Mouse (Mus musculus): ENCODE results near the gene Nr1i3.

Nr1i3 gene

DNA sequence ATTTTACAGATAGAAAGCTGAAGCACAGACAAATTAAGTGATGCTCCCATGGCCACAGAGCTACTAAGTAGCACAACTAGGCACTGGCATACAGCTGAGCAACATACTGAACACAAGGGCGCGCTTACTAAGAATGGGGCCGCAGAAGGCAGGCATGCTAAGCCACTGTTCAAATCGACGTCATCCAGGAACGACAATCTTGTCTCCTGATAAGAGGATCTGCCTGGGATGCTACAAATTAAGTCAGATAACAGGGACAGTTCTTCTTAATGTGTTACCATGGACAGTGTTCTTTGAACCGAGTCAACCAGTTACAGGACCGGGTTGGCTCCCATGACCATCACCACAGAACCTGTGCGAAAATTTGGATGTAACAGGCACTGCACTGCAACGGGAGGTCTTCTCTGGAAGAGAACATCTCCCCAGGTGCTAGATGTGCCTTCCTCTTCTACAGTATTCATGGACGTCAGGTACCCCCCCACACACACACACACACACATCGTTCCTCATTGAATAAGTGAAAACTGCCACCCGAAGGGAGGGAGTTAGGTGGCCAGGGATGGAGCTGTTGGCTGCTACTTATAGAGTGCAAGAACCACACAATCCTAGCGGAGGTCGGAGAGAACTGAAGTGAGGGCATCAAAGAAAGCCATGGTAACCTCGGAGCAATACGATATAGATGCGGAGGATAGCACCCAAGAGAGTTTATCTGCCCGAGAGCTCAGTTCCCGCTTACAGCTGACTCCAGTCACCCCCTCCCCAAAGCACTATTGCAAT lies 18.5 kb upstream of the Nr1i3 start:
- no peak for DNase-seq (ENCODE audit: extremely low read depth, low read depth, low spot score)

- DNase-seq (ENCODE audit: extremely low read depth, low read depth, low spot score) = no peak
These were observed 17.8 kb upstream of the Nr1i3 start, which contains the start of gene Pcp4l1 for GRCm38 (mm10) chr1:171195887-171196397. Gene Pcp4l1, minus strand, starts transcription at chr1:171196268.

DNA sequence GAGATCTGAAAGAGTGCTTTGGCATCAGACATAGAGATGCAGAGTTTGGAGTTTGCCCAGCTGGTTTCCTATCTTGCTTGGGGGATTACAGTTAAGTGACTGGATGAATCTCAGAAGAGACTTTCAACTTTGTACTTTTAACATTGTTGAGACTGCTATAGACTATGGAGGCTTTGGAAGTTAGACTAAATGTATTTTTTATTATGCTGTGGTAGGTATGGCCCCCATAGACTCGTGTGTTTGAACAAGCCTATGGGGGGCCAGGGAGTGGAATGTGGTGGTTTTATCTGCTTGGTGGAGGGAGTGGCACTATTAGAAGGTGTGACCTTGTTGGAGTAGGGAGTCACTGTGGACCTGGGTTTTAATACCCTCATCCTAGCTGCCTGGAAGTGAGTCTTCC lies 14.2 kb upstream of the Nr1i3 start:
- no peak for DNase-seq (ENCODE audit: extremely low read depth, low read depth, low spot score)

- no peak for DNase-seq (ENCODE audit: extremely low read depth, low read depth, low spot score)
These were observed 13.0 kb upstream of the Nr1i3 start for GRCm38 (mm10) chr1:171200769-171201168.

GRCm38 (mm10) chr1:171203471-171204248 lies 10.1 kb upstream of the Nr1i3 start:
- DNase-seq (ENCODE audit: extremely low read depth, low read depth, low spot score) = no peak

DNA sequence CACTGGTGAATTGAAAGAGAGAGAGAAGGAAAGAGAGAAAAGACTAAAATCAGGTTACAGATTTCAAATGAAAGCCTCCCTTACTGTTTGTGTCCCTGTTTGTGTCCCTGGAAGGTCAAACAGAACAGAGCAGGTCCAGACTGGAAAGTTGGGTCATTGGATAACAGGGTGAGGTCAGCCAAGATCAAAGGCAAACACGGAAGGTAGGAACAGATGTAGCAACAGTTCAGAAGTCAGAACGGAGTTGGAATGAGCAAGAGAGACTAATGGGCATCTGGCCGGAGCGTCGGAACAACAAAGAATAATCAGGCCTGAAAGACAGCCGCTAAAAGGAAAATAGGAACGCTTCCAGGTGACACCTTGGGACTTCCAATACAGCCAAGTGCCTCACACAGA lies 9.5 kb upstream of the Nr1i3 start:
- no peak for DNase-seq (ENCODE audit: extremely low read depth, low read depth, low spot score)

- DNase-seq (ENCODE audit: extremely low read depth, low read depth, low spot score) = no peak
These were observed 7.9 kb upstream of the Nr1i3 start for GRCm38 (mm10) chr1:171205704-171206493.

DNA sequence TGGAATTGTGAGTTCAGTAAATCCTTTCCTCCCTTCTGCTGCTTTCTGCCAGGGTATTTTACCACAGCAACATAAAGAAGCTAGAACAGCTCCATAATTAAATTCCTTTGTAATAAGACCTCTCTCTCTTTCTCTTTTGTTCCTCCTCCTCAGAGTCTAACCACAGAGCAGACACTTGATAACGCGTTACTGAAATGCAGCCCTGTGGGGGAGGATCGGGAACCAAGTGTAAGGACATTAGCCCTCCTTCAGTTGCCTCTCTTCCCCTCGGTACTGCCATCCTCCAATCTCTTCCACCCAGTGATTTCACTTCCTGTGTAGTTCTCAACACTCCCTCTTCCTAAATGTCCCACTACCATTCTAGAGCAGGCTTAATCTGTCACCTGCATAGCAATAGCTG lies 4.4 kb upstream of the Nr1i3 start:
- DNase-seq (ENCODE audit: extremely low read depth, low read depth, low spot score) = no peak

- no peak for DNase-seq (ENCODE audit: extremely low read depth, low read depth, low spot score)
These were observed 916 bp upstream of the Nr1i3 start for GRCm38 (mm10) chr1:171212854-171213253.

- no peak for DNase-seq (ENCODE audit: extremely low read depth, low read depth, low spot score)
These were observed 2.6 kb downstream of the Nr1i3 start for GRCm38 (mm10) chr1:171216241-171216955.

DNA sequence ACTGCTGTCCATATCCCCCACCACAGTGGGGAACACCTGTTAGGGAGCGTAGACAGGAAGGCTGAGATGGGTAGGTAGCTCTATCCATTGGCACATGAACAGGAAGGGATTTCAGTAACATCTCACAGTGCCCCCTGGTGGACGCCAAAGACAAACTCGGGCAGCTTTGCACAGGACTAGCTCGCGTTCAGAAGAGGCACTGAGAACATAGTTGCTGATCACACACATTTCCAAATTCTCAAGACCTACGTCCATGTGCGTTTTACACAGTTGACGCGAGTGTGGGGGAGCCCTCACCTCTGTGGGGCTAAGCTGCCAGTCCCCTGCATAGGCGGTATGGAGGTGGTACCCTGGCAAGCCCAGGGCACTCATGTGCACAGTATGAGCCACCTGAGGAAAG lies 7.1 kb downstream of the Nr1i3 start:
- DNase-seq (ENCODE audit: extremely low read depth, low read depth, low spot score) = no peak

- no peak for DNase-seq (ENCODE audit: extremely low read depth, low read depth, low spot score)
These were observed 7.8 kb downstream of the Nr1i3 start for GRCm38 (mm10) chr1:171221281-171222193.

GRCm38 (mm10) chr1:171222238-171223155 lies 8.7 kb downstream of the Nr1i3 start, which contains the start of gene Tomm40l:
Gene Tomm40l, minus strand, starts transcription at chr1:171222514.
- peak; percentile 99 for DNase-seq (ENCODE audit: extremely low read depth, low read depth, low spot score)

DNA sequence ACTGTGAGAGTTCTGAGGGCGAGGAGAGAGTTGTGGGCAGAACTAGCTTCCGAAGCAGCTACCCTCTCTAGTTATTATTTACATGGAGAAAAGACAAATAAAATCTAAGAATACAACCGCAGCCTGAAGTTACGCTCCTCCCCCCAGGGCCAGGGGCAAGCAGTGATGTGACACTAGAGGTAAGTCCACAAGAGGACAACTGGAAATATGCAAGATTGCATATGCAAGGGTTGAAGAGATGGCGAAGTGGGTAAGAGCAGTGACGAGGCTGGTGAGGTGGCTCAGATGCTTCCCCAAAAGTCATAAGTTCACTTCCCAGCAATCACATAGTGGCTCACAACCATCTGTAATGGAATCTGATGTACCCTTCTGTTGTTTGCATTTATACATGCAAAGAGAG lies 9.4 kb downstream of the Nr1i3 start:
- DNase-seq (ENCODE audit: extremely low read depth, low read depth, low spot score) = no peak

DNA sequence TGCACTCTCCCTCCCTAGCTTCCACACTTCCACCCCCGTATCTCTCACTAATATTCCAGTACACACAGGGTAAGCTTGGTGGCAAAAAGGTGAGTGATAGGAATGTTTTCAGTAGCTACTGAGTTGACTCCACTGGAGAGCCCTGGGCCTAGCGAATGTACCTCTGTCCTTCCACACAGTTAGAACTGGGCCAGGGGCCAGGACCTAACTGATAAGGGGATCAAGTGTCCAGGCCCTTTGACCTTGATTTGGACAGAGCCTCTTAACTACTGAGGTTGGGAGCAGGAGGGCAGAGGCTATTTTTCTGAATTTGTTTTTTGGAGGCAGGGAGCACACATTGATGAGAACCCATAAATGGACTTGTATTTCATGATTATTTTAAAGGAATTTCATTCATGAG lies 10.0 kb downstream of the Nr1i3 start:
- no peak for DNase-seq (ENCODE audit: extremely low read depth, low read depth, low spot score)

GRCm38 (mm10) chr1:171224857-171225256 lies 11.1 kb downstream of the Nr1i3 start, which contains the start of gene Apoa2:
Gene Apoa2, plus strand, starts transcription at chr1:171225054.
- no peak for DNase-seq (ENCODE audit: extremely low read depth, low read depth, low spot score)

GRCm38 (mm10) chr1:171226780-171227179 lies 13.0 kb downstream of the Nr1i3 start:
- DNase-seq (ENCODE audit: extremely low read depth, low read depth, low spot score) = no peak

DNA sequence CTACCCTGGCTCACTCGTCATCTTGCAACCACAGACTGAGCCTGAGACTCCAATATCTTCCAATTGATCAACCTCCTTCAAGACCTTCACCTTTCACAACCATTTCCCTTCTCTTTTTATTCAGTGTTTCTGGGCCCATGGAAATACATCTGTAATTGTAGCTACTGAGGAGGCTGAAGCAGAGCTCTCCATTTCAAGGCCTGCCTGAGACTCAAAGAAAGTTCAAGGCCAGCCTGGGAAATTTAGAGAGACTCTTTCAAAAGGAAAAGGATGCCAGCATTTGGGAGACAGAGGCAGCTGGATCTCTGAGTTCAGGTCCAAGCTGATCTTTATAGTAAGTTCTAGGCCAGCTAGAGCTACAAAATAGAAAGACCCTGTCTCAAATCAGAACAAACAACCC lies 14.1 kb downstream of the Nr1i3 start:
- no peak for DNase-seq (ENCODE audit: extremely low read depth, low read depth, low spot score)
